Mouse (Mus musculus): ENCODE measurements around the gene Pmf1.

DNA sequence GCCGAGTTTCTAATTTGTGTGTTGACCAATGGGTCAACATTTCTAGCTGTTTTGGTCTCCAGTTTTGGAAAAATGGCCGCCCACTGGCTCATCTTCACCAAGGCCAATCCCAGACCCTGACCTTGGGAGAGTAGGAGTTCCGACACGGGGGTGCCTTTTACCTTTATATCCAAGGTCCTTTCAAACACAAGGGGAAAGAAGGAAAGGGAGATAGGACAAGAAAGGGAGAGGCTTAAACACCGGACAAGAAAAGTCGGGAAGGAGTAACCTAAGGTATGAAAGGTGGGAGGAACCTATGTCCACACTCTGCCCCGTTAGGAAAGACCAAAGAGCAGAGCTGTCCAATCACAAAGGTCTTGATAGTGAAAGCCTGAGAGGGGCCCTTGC is 507 bp upstream of the Pmf1 start:
- TF ChIP-seq CTCF (IDR thresholded peaks at IDR 0.05; ENCODE audit: low read depth), result no peak
- no peak for TF ChIP-seq EP300 (IDR thresholded peaks at IDR 0.05; ENCODE audit: low read depth)
